Mouse (Mus musculus): Measurements from ENCODE around the gene Btf3l4. TPM values are rescaled to one million over a fixed set of nuclear protein-coding genes. Genes with fewer than 3 reads are reported as not detected.

Gene Btf3l4
- total RNA-seq, 1 experiment from 2014 or later: 71.0 TPM

Other genes starting within 250 kb of the Btf3l4 start
- gene Cc2d1b, start 213.7 kb downstream of the Btf3l4 start, total RNA-seq (2017): 43.3 to 74.2 TPM (median 57.5 TPM) in 3 replicates
- gene 3110021N24Rik, start 114.0 kb downstream of the Btf3l4 start, total RNA-seq (2017): 2.7 to 4.1 TPM (median 2.8 TPM) in 3 replicates
- gene Zfyve9, start 52.8 kb downstream of the Btf3l4 start, total RNA-seq (2017): 93.3 to 121 TPM (median 117 TPM) in 3 replicates
- gene Txndc12, start 987 bp upstream of the Btf3l4 start, total RNA-seq (2017): 61.6 to 79.0 TPM (median 71.6 TPM) in 3 replicates
- 9.4 to 17.5 TPM (median 14.5 TPM) in 3 replicates for gene Kti12, start 14.2 kb upstream of the Btf3l4 start, total RNA-seq (2017)
- gene A730015C16Rik, start 15.0 kb upstream of the Btf3l4 start, total RNA-seq (2017): 0.49 TPM in 1 of 3 replicates, not detected in the others
- not detected in 3 replicates for gene Rab3b, start 45.4 kb upstream of the Btf3l4 start, total RNA-seq (2017)
- 111 to 143 TPM (median 130 TPM) in 3 replicates for gene Nrd1, start 167.0 kb upstream of the Btf3l4 start, total RNA-seq (2017)

Measured in monocyte, adult 5-6 weeks (primary cell).